Mouse (Mus musculus): ENCODE data around the gene Kif16b. TPM values are rescaled to one million over a fixed set of nuclear protein-coding genes. Genes with fewer than 3 reads are reported as not detected.

Kif16b gene
- polyA plus RNA-seq, 1 experiment, result 4.0 TPM

DNA sequence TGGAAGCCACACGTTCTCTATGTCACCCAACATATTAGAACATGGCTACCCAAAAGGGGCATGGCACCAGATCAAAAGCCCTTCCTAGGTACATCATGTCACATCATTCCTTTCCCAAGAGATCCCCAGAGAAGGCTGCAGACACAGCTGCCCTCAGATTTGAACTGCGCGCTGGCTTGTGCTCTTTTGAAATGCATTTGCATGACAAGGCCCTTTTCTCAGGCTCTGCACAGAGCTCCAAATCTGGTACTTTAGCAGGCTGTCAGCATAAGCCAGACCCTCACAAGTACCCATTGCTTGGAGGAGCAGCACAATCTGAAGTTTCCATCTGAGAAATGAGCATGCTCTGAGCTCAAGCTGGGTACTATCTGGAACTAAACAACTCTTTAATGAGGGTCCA is 165.6 kb downstream of the Kif16b start:
- Histone ChIP-seq H3K4me3 (replicated peaks; ENCODE audit: control insufficient read depth, low read depth, low read length) (no peak overlapping the region), H3K4me1 (ENCODE audit: control insufficient read depth, insufficient read depth, low read length) (no peaks in the 10 kb centered on the region), H3K27ac (ENCODE audit: control insufficient read depth, insufficient read depth, low read depth, low read length, poor library complexity) (no peak overlapping the region)
- TF ChIP-seq CTCF (IDR thresholded peaks at IDR 0.05; ENCODE audit: control insufficient read depth, insufficient read depth, low read length) (no peak), POLR2A (IDR thresholded peaks at IDR 0.05; ENCODE audit: borderline replicate concordance, control insufficient read depth, low read depth, low read length) (no peak)
- 94% methylated on average over 3 of the region's 3 CpGs for WGBS

DNA sequence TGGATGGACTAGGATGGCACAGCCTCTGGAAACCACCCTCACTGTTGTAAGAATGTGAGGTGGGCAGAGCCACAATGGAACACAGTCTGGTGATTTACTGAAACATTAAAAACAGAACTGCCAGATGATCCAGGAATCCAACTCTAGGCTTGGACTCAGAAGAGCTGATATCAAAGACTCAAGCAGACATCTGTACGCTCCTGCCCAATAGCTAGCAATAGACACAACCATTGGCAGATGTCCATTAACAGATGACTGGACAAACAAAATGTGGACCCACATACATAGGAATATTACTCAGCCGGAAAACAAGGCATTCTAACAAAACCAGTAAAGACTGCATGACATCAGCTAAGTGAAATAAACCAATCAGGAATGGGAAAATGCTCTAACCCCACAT is 167.3 kb downstream of the Kif16b start:
- TF ChIP-seq CTCF (IDR thresholded peaks at IDR 0.05; ENCODE audit: control insufficient read depth, insufficient read depth, low read length) (no peak), POLR2A (IDR thresholded peaks at IDR 0.05; ENCODE audit: borderline replicate concordance, control insufficient read depth, low read depth, low read length) (no peak)
- Histone ChIP-seq H3K4me1 (ENCODE audit: control insufficient read depth, insufficient read depth, low read length) (no peaks in the 10 kb centered on the region), H3K4me3 (replicated peaks; ENCODE audit: control insufficient read depth, low read depth, low read length) (no peak overlapping the region), H3K27ac (ENCODE audit: control insufficient read depth, insufficient read depth, low read depth, low read length, poor library complexity) (no peak overlapping the region)
- WGBS, result 87% methylated on average over 2 of the region's 2 CpGs

DNA sequence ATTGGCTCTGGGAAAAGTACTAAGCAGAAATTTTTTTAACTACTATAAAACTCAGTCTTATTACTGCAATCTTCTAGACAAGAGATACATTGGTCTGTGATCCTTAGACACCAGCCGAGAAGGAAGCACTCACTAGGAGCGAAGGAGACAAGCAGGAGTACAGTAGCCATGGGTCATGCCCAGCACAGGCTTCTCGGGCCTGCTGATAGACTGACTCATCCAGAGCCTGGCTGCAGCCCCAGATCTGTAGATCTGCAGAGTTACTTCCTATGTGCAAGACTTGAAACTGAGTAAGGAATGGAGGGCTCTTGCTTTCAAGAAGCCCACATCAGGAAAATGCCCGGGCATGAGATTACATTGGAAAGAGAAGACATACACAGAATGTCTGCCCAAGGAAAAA is 169.0 kb downstream of the Kif16b start:
- Histone ChIP-seq H3K4me3 (replicated peaks; ENCODE audit: control insufficient read depth, low read depth, low read length) (no peak overlapping the region), H3K27ac (ENCODE audit: control insufficient read depth, insufficient read depth, low read depth, low read length, poor library complexity) (no peak overlapping the region), H3K4me1 (ENCODE audit: control insufficient read depth, insufficient read depth, low read length) (no peaks in the 10 kb centered on the region)
- TF ChIP-seq POLR2A (IDR thresholded peaks at IDR 0.05; ENCODE audit: borderline replicate concordance, control insufficient read depth, low read depth, low read length) (no peak), CTCF (IDR thresholded peaks at IDR 0.05; ENCODE audit: control insufficient read depth, insufficient read depth, low read length) (no peak)
- 76% methylated on average over 4 of the region's 4 CpGs for WGBS

DNA sequence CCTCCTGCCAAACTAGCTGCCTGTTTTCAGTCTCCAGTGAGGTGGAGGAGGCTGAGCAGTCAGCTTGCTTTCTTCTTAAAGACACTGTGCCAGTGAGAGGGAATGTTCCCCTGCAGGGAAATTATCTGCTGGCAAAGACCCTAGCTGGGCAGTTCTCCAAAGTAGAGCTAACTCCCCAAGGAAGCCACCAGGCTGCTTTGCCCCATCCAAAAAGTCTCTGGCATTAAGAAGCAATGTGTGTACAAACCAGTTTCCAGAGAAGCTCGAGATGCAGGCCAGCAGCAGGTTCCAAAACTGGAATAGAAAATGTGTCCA is 169.6 kb downstream of the Kif16b start:
- no peak for TF ChIP-seq CTCF (IDR thresholded peaks at IDR 0.05; ENCODE audit: control insufficient read depth, insufficient read depth, low read length)
- TF ChIP-seq POLR2A (IDR thresholded peaks at IDR 0.05; ENCODE audit: borderline replicate concordance, control insufficient read depth, low read depth, low read length), result no peak
- no peaks in the 10 kb centered on the region for H3K4me1 ChIP-seq (ENCODE audit: control insufficient read depth, insufficient read depth, low read length)
- H3K27ac ChIP-seq (ENCODE audit: control insufficient read depth, insufficient read depth, low read depth, low read length, poor library complexity), result no peak overlapping the region
- WGBS, result 63% methylated on average over 1 of the region's 1 CpGs
- H3K4me3 ChIP-seq (replicated peaks; ENCODE audit: control insufficient read depth, low read depth, low read length), result no peak overlapping the region

DNA sequence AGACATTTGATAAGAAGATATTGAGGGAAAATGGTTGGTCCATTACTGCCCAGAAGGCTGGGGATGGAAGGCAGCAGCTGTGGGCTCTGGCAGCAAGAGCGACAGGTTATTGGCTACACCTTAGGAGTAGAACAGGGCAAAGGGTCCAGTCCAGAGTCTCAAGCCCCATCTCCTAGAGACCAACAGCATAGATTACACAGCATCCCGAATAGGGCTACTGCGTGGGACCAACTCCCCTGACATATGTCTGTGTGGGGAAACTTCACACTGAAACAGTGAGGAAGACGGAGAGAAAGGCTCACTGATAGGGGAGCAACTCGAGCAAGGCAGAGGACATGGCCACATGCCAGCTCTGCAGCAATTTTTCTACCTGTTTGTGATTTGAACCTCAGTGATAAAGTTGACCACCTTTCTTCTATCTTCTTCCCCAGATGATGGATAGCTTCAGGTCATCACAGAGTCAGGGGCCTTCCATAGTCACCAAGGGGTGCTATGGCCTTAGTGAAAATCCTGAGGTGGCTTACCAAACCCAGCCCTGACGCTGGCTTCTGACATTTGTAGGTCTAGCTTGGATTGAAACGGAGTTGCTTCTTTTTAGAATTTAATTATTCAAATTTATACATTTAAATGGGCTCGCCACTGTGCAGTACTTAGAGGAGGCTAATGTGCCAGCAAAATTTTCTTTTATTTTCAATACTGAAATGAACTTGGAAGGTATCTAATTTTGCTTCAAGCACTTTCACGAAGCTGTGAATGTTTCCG is 170.1 kb downstream of the Kif16b start:
- Histone ChIP-seq H3K4me1 (ENCODE audit: control insufficient read depth, insufficient read depth, low read length) (no peaks in the 10 kb centered on the region), H3K4me3 (replicated peaks; ENCODE audit: control insufficient read depth, low read depth, low read length) (no peak overlapping the region), H3K27ac (ENCODE audit: control insufficient read depth, insufficient read depth, low read depth, low read length, poor library complexity) (no peak overlapping the region)
- TF ChIP-seq CTCF (IDR thresholded peaks at IDR 0.05; ENCODE audit: control insufficient read depth, insufficient read depth, low read length) (no peak), POLR2A (IDR thresholded peaks at IDR 0.05; ENCODE audit: borderline replicate concordance, control insufficient read depth, low read depth, low read length) (no peak)
- 87% methylated on average over 10 of the region's 10 CpGs for WGBS

DNA sequence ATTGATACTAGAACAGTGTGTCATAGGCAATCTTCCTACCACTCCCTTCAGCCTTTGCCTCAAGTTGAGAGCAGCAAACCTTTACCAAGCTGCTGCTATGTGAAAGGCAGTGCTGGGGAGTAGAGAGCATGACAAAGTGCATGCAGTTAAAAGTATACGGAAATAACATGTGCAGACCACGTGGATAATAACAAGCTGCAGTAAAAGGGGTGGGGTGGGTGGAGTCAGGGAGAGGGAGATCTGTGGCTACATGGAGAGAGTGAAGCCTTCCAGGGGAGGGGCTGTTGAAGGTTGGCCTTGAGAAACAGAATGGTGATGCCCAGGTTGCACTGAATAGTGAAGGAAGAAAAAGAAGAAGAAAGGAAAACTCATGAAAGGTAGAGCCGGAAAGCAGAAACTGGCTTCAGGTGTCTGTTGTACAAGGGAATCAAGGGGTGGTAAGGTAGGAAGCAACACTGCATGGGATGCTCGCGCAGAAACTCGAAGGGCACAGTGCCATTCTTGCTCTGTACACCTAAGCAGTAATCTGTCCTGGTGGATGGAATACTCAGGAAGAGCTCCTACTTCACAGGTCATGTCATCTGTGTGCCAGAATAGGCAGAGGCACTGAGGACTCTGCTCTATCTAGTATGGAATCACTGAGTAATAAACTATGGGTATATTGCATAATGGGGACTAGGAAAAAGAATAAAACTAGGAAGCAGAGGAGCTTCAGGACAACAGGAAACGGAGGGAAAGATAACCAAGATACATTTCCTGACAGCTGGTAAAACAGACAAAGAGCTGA is 176.9 kb downstream of the Kif16b start:
- TF ChIP-seq CTCF (IDR thresholded peaks at IDR 0.05; ENCODE audit: control insufficient read depth, insufficient read depth, low read length) (no peak), POLR2A (IDR thresholded peaks at IDR 0.05; ENCODE audit: borderline replicate concordance, control insufficient read depth, low read depth, low read length) (no peak)
- WGBS, result 82% methylated on average over 7 of the region's 7 CpGs
- H3K27ac ChIP-seq (ENCODE audit: control insufficient read depth, insufficient read depth, low read depth, low read length, poor library complexity), result no peak overlapping the region
- H3K4me3 ChIP-seq (replicated peaks; ENCODE audit: control insufficient read depth, low read depth, low read length), result no peak overlapping the region
- no peaks in the 10 kb centered on the region for H3K4me1 ChIP-seq (ENCODE audit: control insufficient read depth, insufficient read depth, low read length)

DNA sequence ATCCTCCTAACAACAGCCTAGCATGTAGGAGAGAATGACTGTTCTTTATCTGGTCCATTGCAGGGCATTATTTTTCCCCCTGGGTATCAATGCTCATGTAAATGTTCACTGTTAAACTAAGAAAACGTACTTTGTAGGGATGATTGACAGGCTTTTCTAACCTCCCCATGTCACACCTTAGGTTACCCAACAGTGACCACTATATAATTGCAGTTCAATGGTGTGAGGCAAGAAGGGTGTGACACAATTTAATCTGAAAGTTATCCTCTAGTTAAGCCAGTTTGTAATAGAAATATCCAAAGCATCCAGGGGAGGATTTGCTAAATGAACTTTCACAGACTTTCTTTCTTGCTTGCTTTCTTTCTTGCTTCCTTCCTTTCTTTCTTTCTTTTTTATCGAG is 181.2 kb downstream of the Kif16b start:
- Histone ChIP-seq H3K27ac (ENCODE audit: control insufficient read depth, insufficient read depth, low read depth, low read length, poor library complexity) (no peak overlapping the region), H3K4me3 (replicated peaks; ENCODE audit: control insufficient read depth, low read depth, low read length) (no peak overlapping the region), H3K4me1 (ENCODE audit: control insufficient read depth, insufficient read depth, low read length) (no peaks in the 10 kb centered on the region)
- 73% methylated on average over 2 of the region's 2 CpGs for WGBS
- TF ChIP-seq POLR2A (IDR thresholded peaks at IDR 0.05; ENCODE audit: borderline replicate concordance, control insufficient read depth, low read depth, low read length) (no peak), CTCF (IDR thresholded peaks at IDR 0.05; ENCODE audit: control insufficient read depth, insufficient read depth, low read length) (no peak)

DNA sequence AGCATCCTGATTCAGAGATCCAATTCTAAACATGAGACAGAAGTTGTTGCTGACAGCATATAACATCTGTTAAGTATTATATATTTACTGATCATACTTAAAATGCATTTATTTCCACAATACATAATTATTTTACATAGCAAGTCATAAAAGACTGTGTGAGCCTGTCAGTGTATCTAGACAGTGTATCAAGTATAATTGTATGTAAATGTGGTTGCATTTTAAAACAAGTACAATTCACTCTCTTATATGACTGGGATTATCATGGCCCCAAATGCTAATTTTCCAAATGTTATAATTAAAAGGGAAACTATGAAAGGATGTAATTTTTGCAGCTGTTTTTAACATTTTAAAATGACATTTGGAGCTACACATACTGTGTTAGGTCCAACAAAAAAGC is 182.3 kb downstream of the Kif16b start:
- TF ChIP-seq POLR2A (IDR thresholded peaks at IDR 0.05; ENCODE audit: borderline replicate concordance, control insufficient read depth, low read depth, low read length) (no peak), CTCF (IDR thresholded peaks at IDR 0.05; ENCODE audit: control insufficient read depth, insufficient read depth, low read length) (no peak)
- no peak overlapping the region for H3K4me3 ChIP-seq (replicated peaks; ENCODE audit: control insufficient read depth, low read depth, low read length)
- no peak overlapping the region for H3K27ac ChIP-seq (ENCODE audit: control insufficient read depth, insufficient read depth, low read depth, low read length, poor library complexity)
- H3K4me1 ChIP-seq (ENCODE audit: control insufficient read depth, insufficient read depth, low read length), result no peaks in the 10 kb centered on the region

Data from bone marrow, adult 2 months (tissue).